Mouse (Mus musculus): ENCODE results near the gene Tk2. TPM values are rescaled to one million over a fixed set of nuclear protein-coding genes. Genes with fewer than 3 reads are reported as not detected.
A peak's percentile ranks its signal among the peaks of the same experiment; 100 is the strongest.

The Tk2 gene
- total and polyA plus RNA-seq, 2 experiments from 2014 or later, result 6.3 to 7.7 TPM

DNA sequence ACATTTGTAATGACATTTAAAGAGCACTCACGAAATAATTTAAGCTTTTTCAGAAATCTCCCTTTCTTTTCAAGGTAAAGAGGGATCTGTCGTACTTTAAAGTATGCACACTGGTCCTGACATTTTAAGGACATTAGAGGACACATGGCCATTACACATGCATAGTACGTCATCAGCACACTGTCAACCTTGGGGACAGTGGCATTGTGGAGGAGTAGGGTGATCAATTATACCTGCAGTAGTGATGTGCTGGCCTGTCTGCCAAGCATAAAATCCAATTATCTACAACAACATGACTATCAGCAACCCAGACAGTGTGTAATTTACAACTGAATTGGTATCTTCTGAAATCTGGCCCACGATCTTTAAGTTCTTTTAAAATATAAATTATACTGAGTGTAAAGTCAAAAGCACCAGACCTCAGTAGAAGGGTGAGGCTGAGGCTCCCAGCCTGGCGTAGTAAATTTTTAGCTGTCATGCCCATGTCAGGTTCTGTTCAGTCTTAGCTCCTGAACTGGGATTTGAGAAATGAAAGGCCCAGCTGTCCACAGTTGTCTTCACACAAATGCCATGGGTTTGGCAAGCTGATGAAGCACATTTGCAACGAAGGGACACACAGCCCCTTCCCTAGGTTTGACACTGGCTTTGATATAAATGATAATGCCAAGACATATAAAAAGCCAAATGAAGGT lies 57.4 kb downstream of the Tk2 start:
- no peak overlapping the region for H3K9ac ChIP-seq (replicated peaks; ENCODE audit: low read depth, low read length)

DNA sequence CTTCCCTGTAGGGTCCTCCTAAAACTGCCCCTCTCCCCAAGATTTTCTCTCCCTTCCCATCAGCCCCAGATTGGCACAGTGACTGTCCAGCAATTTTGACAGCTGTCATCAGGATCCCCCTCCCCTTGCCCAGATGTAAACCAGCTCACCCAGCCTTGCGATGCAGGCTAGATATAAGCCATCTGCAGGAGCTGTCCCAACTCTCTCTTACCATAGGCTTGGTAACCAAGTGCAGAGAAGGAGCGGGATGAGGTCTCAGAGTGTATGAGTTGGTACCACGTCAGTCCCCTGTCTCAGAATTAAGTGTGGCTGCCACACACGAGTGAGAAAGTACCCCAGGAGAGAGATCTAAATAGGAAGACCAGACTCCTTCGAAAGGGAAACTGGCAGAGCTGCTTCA lies 59.9 kb downstream of the Tk2 start:
- no peak for ATAC-seq (ENCODE audit: insufficient read depth, low read depth)
- H3K36me3 ChIP-seq (replicated peaks; ENCODE audit: control insufficient read depth, insufficient read depth, low read length), result no peaks in the 10 kb centered on the region
- no peak overlapping the region for H3K27ac ChIP-seq (ENCODE audit: low read depth)
- no peak for DNase-seq (ENCODE audit: low spot score)
- no peak overlapping the region for H3K9ac ChIP-seq (replicated peaks; ENCODE audit: low read depth, low read length)
- no peak overlapping the region for H3K4me2 ChIP-seq (ENCODE audit: low read depth, low read length)
- 55% methylated on average over 5 of the region's 5 CpGs for WGBS
- H3K4me3 ChIP-seq (ENCODE audit: low read depth, low read length), result no peak overlapping the region
- TF ChIP-seq EP300 (IDR thresholded peaks at IDR 0.05; ENCODE audit: low read depth) (no peak), CTCF (IDR thresholded peaks at IDR 0.05; ENCODE audit: low read depth) (no peak)
- H3K9me3 ChIP-seq (replicated peaks; ENCODE audit: control insufficient read depth, low read length), result 0 out of 2 replicates have a peak, but pooled peaks cover 5% of the 10 kb centered on the region
- no peaks in the 10 kb centered on the region for H3K27me3 ChIP-seq (ENCODE audit: control insufficient read depth, insufficient read depth, low read length)
- H3K4me1 ChIP-seq (ENCODE audit: control insufficient read depth, insufficient read depth), result no peaks in the 10 kb centered on the region

More for the DNA sequence above, 57.4 kb downstream of the Tk2 start:
- 66% methylated on average over 6 of the region's 6 CpGs for WGBS
- no peak overlapping the region for H3K4me3 ChIP-seq (ENCODE audit: low read depth, low read length)
- H3K27ac ChIP-seq (ENCODE audit: low read depth), result no peak overlapping the region
- TF ChIP-seq EP300 (IDR thresholded peaks at IDR 0.05; ENCODE audit: low read depth) (no peak), CTCF (IDR thresholded peaks at IDR 0.05; ENCODE audit: low read depth) (no peak)
- 0 out of 2 replicates have a peak, but pooled peaks cover 5% of the 10 kb centered on the region for H3K9me3 ChIP-seq (replicated peaks; ENCODE audit: control insufficient read depth, low read length)
- no peaks in the 10 kb centered on the region for H3K4me1 ChIP-seq (ENCODE audit: control insufficient read depth, insufficient read depth)
- H3K4me2 ChIP-seq (ENCODE audit: low read depth, low read length), result no peak overlapping the region
- no peaks in the 10 kb centered on the region for H3K36me3 ChIP-seq (replicated peaks; ENCODE audit: control insufficient read depth, insufficient read depth, low read length)
- no peak for DNase-seq (ENCODE audit: low spot score)
- H3K27me3 ChIP-seq (ENCODE audit: control insufficient read depth, insufficient read depth, low read length), result no peaks in the 10 kb centered on the region
- ATAC-seq (ENCODE audit: insufficient read depth, low read depth), result no peak

DNA sequence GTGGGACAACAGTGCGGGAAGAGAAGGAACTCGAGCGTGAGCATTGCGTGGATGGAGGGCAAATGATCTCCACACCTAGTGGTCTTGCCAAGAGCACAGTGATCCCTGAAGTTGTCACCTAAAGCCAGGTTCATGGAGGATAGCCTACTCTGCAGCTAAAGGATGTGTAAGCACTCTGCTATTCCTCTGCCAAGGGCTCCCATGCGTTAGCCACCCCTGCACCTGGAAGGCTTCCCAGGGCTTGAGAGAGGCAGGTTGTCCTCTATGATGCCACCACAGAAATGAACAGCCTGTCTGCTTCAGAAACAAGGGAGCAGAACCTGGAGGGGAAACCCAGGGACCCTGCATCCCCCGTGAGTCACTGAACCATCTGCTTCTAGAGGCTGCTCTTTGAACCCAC lies 60.7 kb downstream of the Tk2 start:
- no peaks in the 10 kb centered on the region for H3K9me3 ChIP-seq (replicated peaks; ENCODE audit: control insufficient read depth, low read length)
- TF ChIP-seq CTCF (IDR thresholded peaks at IDR 0.05; ENCODE audit: low read depth) (no peak), EP300 (IDR thresholded peaks at IDR 0.05; ENCODE audit: low read depth) (no peak)
- DNase-seq (ENCODE audit: low spot score) (no peak), ATAC-seq (ENCODE audit: insufficient read depth, low read depth) (no peak)
- no peak overlapping the region for H3K4me3 ChIP-seq (ENCODE audit: low read depth, low read length)
- 79% methylated on average over 6 of the region's 6 CpGs for WGBS
- no peak overlapping the region for H3K9ac ChIP-seq (replicated peaks; ENCODE audit: low read depth, low read length)
- H3K27me3 ChIP-seq (ENCODE audit: control insufficient read depth, insufficient read depth, low read length), result no peaks in the 10 kb centered on the region
- H3K4me1 ChIP-seq (ENCODE audit: control insufficient read depth, insufficient read depth), result no peaks in the 10 kb centered on the region
- no peaks in the 10 kb centered on the region for H3K36me3 ChIP-seq (replicated peaks; ENCODE audit: control insufficient read depth, insufficient read depth, low read length)
- H3K4me2 ChIP-seq (ENCODE audit: low read depth, low read length), result no peak overlapping the region
- H3K27ac ChIP-seq (ENCODE audit: low read depth), result no peak overlapping the region

DNA sequence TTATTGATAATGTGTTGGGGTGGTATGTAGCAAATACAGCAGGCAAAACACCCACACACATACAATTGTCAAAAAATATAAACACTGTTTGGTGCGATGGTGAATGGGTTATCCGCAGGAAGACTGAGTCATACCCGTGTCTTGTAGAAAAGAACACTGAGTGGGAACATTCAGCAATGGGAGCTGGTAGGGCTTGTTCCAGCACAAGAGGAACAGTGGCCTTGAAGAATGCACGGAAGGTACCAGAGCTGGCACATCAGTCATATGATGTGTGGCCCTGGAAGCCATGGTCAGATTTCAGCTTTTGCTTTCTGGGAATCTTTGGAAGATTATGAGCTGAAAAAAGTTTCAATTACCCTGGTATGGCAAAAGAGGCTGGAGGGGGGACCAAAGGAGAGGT lies 61.5 kb downstream of the Tk2 start:
- no peaks in the 10 kb centered on the region for H3K4me1 ChIP-seq (ENCODE audit: control insufficient read depth, insufficient read depth)
- no peak overlapping the region for H3K4me3 ChIP-seq (ENCODE audit: low read depth, low read length)
- no peak for DNase-seq (ENCODE audit: low spot score)
- 68% methylated on average over 4 of the region's 4 CpGs for WGBS
- no peak for TF ChIP-seq CTCF (IDR thresholded peaks at IDR 0.05; ENCODE audit: low read depth)
- TF ChIP-seq EP300 (IDR thresholded peaks at IDR 0.05; ENCODE audit: low read depth), result no peak
- H3K4me2 ChIP-seq (ENCODE audit: low read depth, low read length), result no peak overlapping the region
- H3K27me3 ChIP-seq (ENCODE audit: control insufficient read depth, insufficient read depth, low read length), result no peaks in the 10 kb centered on the region
- no peaks in the 10 kb centered on the region for H3K36me3 ChIP-seq (replicated peaks; ENCODE audit: control insufficient read depth, insufficient read depth, low read length)
- no peak for ATAC-seq (ENCODE audit: insufficient read depth, low read depth)
- no peak overlapping the region for H3K27ac ChIP-seq (ENCODE audit: low read depth)
- H3K9me3 ChIP-seq (replicated peaks; ENCODE audit: control insufficient read depth, low read length), result no peaks in the 10 kb centered on the region
- H3K9ac ChIP-seq (replicated peaks; ENCODE audit: low read depth, low read length), result no peak overlapping the region

DNA sequence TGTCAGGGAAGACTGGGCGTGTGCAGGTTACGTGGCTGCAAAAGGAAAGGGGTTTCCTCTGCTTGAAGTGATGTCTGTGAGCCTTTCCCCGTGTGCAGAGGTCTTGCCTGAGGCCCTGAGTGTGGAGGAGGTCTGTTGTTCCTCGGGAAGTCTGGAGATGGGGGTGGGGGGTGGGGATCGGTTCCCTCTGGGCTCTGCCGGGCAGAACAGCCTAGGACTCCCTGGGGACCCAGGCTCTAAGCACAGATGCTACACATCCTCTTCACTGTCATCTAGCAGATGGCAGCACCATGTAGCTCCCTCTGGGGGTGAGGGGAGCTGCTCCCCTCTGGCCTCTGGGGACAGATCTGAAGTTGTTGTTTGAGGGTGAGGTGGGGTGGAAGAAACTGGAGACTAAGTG lies 63.5 kb downstream of the Tk2 start:
- H3K36me3 ChIP-seq (replicated peaks; ENCODE audit: control insufficient read depth, insufficient read depth, low read length), result no peaks in the 10 kb centered on the region
- DNase-seq (ENCODE audit: low spot score) (no peak), ATAC-seq (ENCODE audit: insufficient read depth, low read depth) (no peak)
- TF ChIP-seq EP300 (IDR thresholded peaks at IDR 0.05; ENCODE audit: low read depth) (no peak), CTCF (IDR thresholded peaks at IDR 0.05; ENCODE audit: low read depth) (no peak)
- no peak overlapping the region for H3K9ac ChIP-seq (replicated peaks; ENCODE audit: low read depth, low read length)
- no peaks in the 10 kb centered on the region for H3K27me3 ChIP-seq (ENCODE audit: control insufficient read depth, insufficient read depth, low read length)
- 26% methylated on average over 6 of the region's 6 CpGs for WGBS
- H3K4me2 ChIP-seq (ENCODE audit: low read depth, low read length), result no peak overlapping the region
- no peaks in the 10 kb centered on the region for H3K4me1 ChIP-seq (ENCODE audit: control insufficient read depth, insufficient read depth)
- H3K27ac ChIP-seq (ENCODE audit: low read depth), result no peak overlapping the region
- H3K9me3 ChIP-seq (replicated peaks; ENCODE audit: control insufficient read depth, low read length), result no peaks in the 10 kb centered on the region
- no peak overlapping the region for H3K4me3 ChIP-seq (ENCODE audit: low read depth, low read length)

DNA sequence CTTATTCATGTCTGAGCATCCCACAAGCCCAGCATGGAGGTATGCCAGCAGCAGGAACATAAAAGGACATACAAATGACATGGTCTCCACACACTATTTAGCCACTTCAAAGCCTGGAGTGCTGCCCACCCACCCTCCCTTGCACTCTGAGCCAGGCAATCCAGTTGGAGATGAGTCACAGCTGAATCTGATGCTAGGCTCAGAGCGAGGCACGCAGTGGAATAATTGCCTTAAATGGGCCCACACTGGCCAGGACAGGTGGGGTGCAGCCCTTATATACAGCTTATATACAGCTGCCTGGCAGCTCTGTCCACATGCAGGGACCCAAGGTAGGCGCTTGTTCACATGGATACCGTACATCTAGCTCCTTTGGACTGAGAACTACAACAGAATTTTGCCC lies 71.3 kb downstream of the Tk2 start:
- Histone ChIP-seq H3K36me3 (replicated peaks; ENCODE audit: control insufficient read depth, insufficient read depth, low read length) (no peaks in the 10 kb centered on the region), H3K27ac (ENCODE audit: low read depth) (no peak overlapping the region), H3K4me3 (ENCODE audit: low read depth, low read length) (no peak overlapping the region), H3K4me1 (ENCODE audit: control insufficient read depth, insufficient read depth) (no peaks in the 10 kb centered on the region), H3K27me3 (ENCODE audit: control insufficient read depth, insufficient read depth, low read length) (peaks cover 21% of the 10 kb centered on the region), H3K9ac (replicated peaks; ENCODE audit: low read depth, low read length) (no peak overlapping the region), H3K4me2 (ENCODE audit: low read depth, low read length) (no peak overlapping the region), H3K9me3 (replicated peaks; ENCODE audit: control insufficient read depth, low read length) (no peaks in the 10 kb centered on the region)
- DNase-seq (ENCODE audit: low spot score) (peak; percentile 15), ATAC-seq (ENCODE audit: insufficient read depth, low read depth) (peak; percentile 50; the same call in 1 of the 2 replicates)
- no peak for TF ChIP-seq CTCF (IDR thresholded peaks at IDR 0.05; ENCODE audit: low read depth)
- WGBS, result 65% methylated on average over 4 of the region's 4 CpGs

Other genes starting within 250 kb of the Tk2 start
- gene Cdh5, start 146.9 kb downstream of the Tk2 start, total RNA-seq (2014; rRNA removed; ENCODE audit: low replicate concordance), result 123 and 125 TPM in 2 replicates
- 39.5 and 42.6 TPM in 2 replicates for gene Cdh5, start 146.9 kb downstream of the Tk2 start, polyA plus RNA-seq (2015; fragmentation: Nextera tagmentation; extraction: Ambion mirVana)
- 3.8 and 3.9 TPM in 2 replicates for gene Bean1, start 78.1 kb downstream of the Tk2 start, total RNA-seq (2014; rRNA removed; ENCODE audit: low replicate concordance)
- gene Bean1, start 78.1 kb downstream of the Tk2 start, polyA plus RNA-seq (2015; fragmentation: Nextera tagmentation; extraction: Ambion mirVana), result 0.38 and 0.57 TPM in 2 replicates
- 1.7 and 11.5 TPM in 2 replicates for gene Cklf, start 2.3 kb upstream of the Tk2 start, total RNA-seq (2014; rRNA removed; ENCODE audit: low replicate concordance)
- 13.3 and 15.0 TPM in 2 replicates for gene Cklf, start 2.3 kb upstream of the Tk2 start, polyA plus RNA-seq (2015; fragmentation: Nextera tagmentation; extraction: Ambion mirVana)
- not detected in 2 replicates for gene Cmtm2a, start 44.6 kb upstream of the Tk2 start, total RNA-seq (2014; rRNA removed; ENCODE audit: low replicate concordance)
- not detected in 2 replicates for gene Cmtm2a, start 44.6 kb upstream of the Tk2 start, polyA plus RNA-seq (2015; fragmentation: Nextera tagmentation; extraction: Ambion mirVana)
- not detected in 2 replicates for gene Gm45711, start 61.5 kb upstream of the Tk2 start, total RNA-seq (2014; rRNA removed; ENCODE audit: low replicate concordance)
- gene Gm45711, start 61.5 kb upstream of the Tk2 start, polyA plus RNA-seq (2015; fragmentation: Nextera tagmentation; extraction: Ambion mirVana), result not detected in 2 replicates
- gene Cmtm1, start 61.6 kb upstream of the Tk2 start, total RNA-seq (2014; rRNA removed; ENCODE audit: low replicate concordance), result not detected in 2 replicates
- gene Cmtm1, start 61.6 kb upstream of the Tk2 start, polyA plus RNA-seq (2015; fragmentation: Nextera tagmentation; extraction: Ambion mirVana), result not detected in 2 replicates
- gene Gm11020, start 73.0 kb upstream of the Tk2 start, total RNA-seq (2014; rRNA removed; ENCODE audit: low replicate concordance), result not detected in 2 replicates
- not detected in 2 replicates for gene Gm11020, start 73.0 kb upstream of the Tk2 start, polyA plus RNA-seq (2015; fragmentation: Nextera tagmentation; extraction: Ambion mirVana)
- not detected in 2 replicates for gene Cmtm2b, start 73.7 kb upstream of the Tk2 start, total RNA-seq (2014; rRNA removed; ENCODE audit: low replicate concordance)
- gene Cmtm2b, start 73.7 kb upstream of the Tk2 start, polyA plus RNA-seq (2015; fragmentation: Nextera tagmentation; extraction: Ambion mirVana), result not detected in 2 replicates
- 22.3 and 29.0 TPM in 2 replicates for gene Cmtm3, start 90.9 kb upstream of the Tk2 start, total RNA-seq (2014; rRNA removed; ENCODE audit: low replicate concordance)
- 64.6 and 65.2 TPM in 2 replicates for gene Cmtm3, start 90.9 kb upstream of the Tk2 start, polyA plus RNA-seq (2015; fragmentation: Nextera tagmentation; extraction: Ambion mirVana)
- gene Cmtm4, start 147.2 kb upstream of the Tk2 start, total RNA-seq (2014; rRNA removed; ENCODE audit: low replicate concordance), result 10.2 and 13.4 TPM in 2 replicates
- 1.2 TPM in 2 replicates for gene Cmtm4, start 147.2 kb upstream of the Tk2 start, polyA plus RNA-seq (2015; fragmentation: Nextera tagmentation; extraction: Ambion mirVana)
- gene Dync1li2, start 194.5 kb upstream of the Tk2 start, total RNA-seq (2014; rRNA removed; ENCODE audit: low replicate concordance), result 11.0 and 20.2 TPM in 2 replicates
- 36.5 and 38.8 TPM in 2 replicates for gene Dync1li2, start 194.5 kb upstream of the Tk2 start, polyA plus RNA-seq (2015; fragmentation: Nextera tagmentation; extraction: Ambion mirVana)